Mouse (Mus musculus) lung, postnatal 10 days (tissue): ENCODE results near the gene Vmn1r23.
"Not testable (repeated sequence)": the region's sequence is repeated elsewhere in the genome, so short reads cannot be mapped to it uniquely, and the experiment has no call there.

Source experiments
- DNase-seq: peaks from one replicate; pipeline ENCODE4 v3.0.0; 2021

Gene Vmn1r23

GRCm38 (mm10) chr6:57926738-57927137 is at the start of gene Vmn1r23:
Gene Vmn1r23 (minus strand): TSS chr6:57926838.
- DNase-seq, result no peak

- DNase-seq, result not testable (repeated sequence)
Measured at GRCm38 (mm10) chr6:57961403-57961802, 34.8 kb upstream of the Vmn1r23 start, which contains the start of gene Vmn1r24. Gene Vmn1r24 (minus strand): TSS chr6:57961503.

GRCm38 (mm10) chr6:57907928-57908327 is 18.7 kb downstream of the Vmn1r23 start, which contains the start of gene Vmn1r22:
Gene Vmn1r22 (minus strand): TSS chr6:57908028.
- DNase-seq, result no peak
